Mouse (Mus musculus) urinary bladder, postnatal 4 days (tissue): Measurements from ENCODE around the gene Gm7929.
"Not testable (repeated sequence)": the region's sequence is repeated elsewhere in the genome, so short reads cannot be mapped to it uniquely, and the experiment has no call there.

Source experiments
- DNase-seq, 2 experiments: peaks; one replicate each; pipeline ENCODE4 v3.0.0; 2021 to 2022; ENCODE audit warnings: low spot score in 2 of 2

The Gm7929 gene

GRCm38 (mm10) chr14:41750514-41750913, at the start of gene Gm7929:
Gm7929 (minus strand) TSS chr14:41750614.
- DNase-seq = not testable (repeated sequence)

- not testable (repeated sequence) for DNase-seq
Measured at GRCm38 (mm10) chr14:41772341-41772740, 21.9 kb upstream of the Gm7929 start, which contains the start of gene Gm47189. Gm47189 (minus strand) TSS chr14:41772441.

GRCm38 (mm10) chr14:41755931-41756330, 5.5 kb upstream of the Gm7929 start:
- DNase-seq = peak; percentile 17 to 56

- DNase-seq = not testable (repeated sequence)
Measured at GRCm38 (mm10) chr14:41723437-41723836, 27.0 kb downstream of the Gm7929 start.

GRCm38 (mm10) chr14:41717180-41717579, 33.2 kb downstream of the Gm7929 start:
- peak in 1 of 2 experiments; percentile 55 for DNase-seq

- not testable (repeated sequence) for DNase-seq
Measured at GRCm38 (mm10) chr14:41701785-41702184, 48.6 kb downstream of the Gm7929 start, which contains the start of gene Gm8068. Gm8068 (minus strand) TSS chr14:41701885.
